In genomic region chr4:31404840-31405714, GRCm38 (mm10) we compare ENCODE assay signal across 7 mouse cellular contexts.
DNase-seq lines count a peak whose midpoint lies in the region; ATAC-seq and TF ChIP-seq lines count a peak whose summit lies in the region.

No protein-coding gene starts in this region.

- no peaks in the 10 kb centered on the region for H3K36me3 ChIP-seq in heart, postnatal 0 days (replicated peaks; ENCODE audit: control insufficient read depth, insufficient read depth, low read length)
- H3K36me3 ChIP-seq in midbrain, embryonic 15.5 days (replicated peaks), result no peaks in the 10 kb centered on the region

- no peaks in the 10 kb centered on the region for H3K27me3 ChIP-seq in heart, postnatal 0 days (ENCODE audit: control insufficient read depth, insufficient read depth, low read length)
- no peaks in the 10 kb centered on the region for H3K27me3 ChIP-seq in midbrain, embryonic 15.5 days (replicated peaks)

- no peaks in the 10 kb centered on the region for H3K9me3 ChIP-seq in heart, postnatal 0 days (replicated peaks; ENCODE audit: control insufficient read depth, low read length)
- H3K9me3 ChIP-seq in midbrain, embryonic 15.5 days, result no peaks in the 10 kb centered on the region

- TF ChIP-seq CTCF in embryonic fibroblast, embryonic 13.5 days (IDR thresholded peaks at IDR 0.05; ENCODE audit: borderline replicate concordance, insufficient read depth, low read length), result no peak
- no peak for TF ChIP-seq CTCF in heart, postnatal 0 days (IDR thresholded peaks at IDR 0.05; ENCODE audit: low read depth)

- TF ChIP-seq EP300 in heart, postnatal 0 days (IDR thresholded peaks at IDR 0.05; ENCODE audit: low read depth), result no peak

- peak; percentile 16 to 41 for DNase-seq in layer of hippocampus, postnatal 10 days (ENCODE audit: low spot score in 2 of 2)
- no peak for DNase-seq in layer of hippocampus, postnatal 25 days (ENCODE audit: extremely low spot score in 1 of 2, low spot score in 1 of 2)
- DNase-seq in heart, postnatal 0 days (ENCODE audit: low spot score), result peak; percentile 56
- DNase-seq in layer of hippocampus, adult 9-11 months, result no peak
- no peak for DNase-seq in B cell, adult 2 months

- H3K9ac ChIP-seq in heart, postnatal 0 days (replicated peaks; ENCODE audit: low read depth, low read length), result no peak overlapping the region; the same call in 1 of the 2 replicates
- H3K9ac ChIP-seq in midbrain, embryonic 15.5 days, result no peak overlapping the region

- ATAC-seq in heart, postnatal 0 days (ENCODE audit: insufficient read depth, low read depth), result peak; percentile 69
- ATAC-seq in midbrain, embryonic 15.5 days (replicated peaks), result 0 out of 2 replicates have a peak, but pooled peaks have one; percentile 20

- no peak overlapping the region for H3K4me3 ChIP-seq in embryonic fibroblast, embryonic 13.5 days (ENCODE audit: insufficient read depth, low read length)
- H3K4me3 ChIP-seq in heart, postnatal 0 days (ENCODE audit: low read depth, low read length), result peak overlapping the region; percentile 24
- no peak overlapping the region for H3K4me3 ChIP-seq in midbrain, embryonic 15.5 days

- 13% methylated on average over 16 of the region's 16 CpGs for WGBS in heart, postnatal 0 days
- 64% methylated on average over 16 of the region's 16 CpGs for WGBS in midbrain, embryonic 15.5 days

- peaks cover 10% of the 10 kb centered on the region for H3K4me1 ChIP-seq in embryonic fibroblast, embryonic 13.5 days (ENCODE audit: control insufficient read depth, insufficient read depth, low read length)
- peaks cover 14% of the 10 kb centered on the region for H3K4me1 ChIP-seq in heart, postnatal 0 days (ENCODE audit: control insufficient read depth, insufficient read depth)
- H3K4me1 ChIP-seq in midbrain, embryonic 15.5 days, result peaks cover 4% of the 10 kb centered on the region

- H3K4me2 ChIP-seq in heart, postnatal 0 days (ENCODE audit: low read depth, low read length), result peak overlapping the region; percentile 56
- peak overlapping the region; percentile 8; the same call in 1 of the 2 replicates for H3K4me2 ChIP-seq in midbrain, embryonic 15.5 days

- TF ChIP-seq POLR2A in embryonic fibroblast, embryonic 13.5 days (IDR thresholded peaks at IDR 0.05; ENCODE audit: low read depth, low read length), result no peak

- H3K27ac ChIP-seq in embryonic fibroblast, embryonic 13.5 days (ENCODE audit: insufficient read depth, low read length), result peak overlapping the region; percentile 51
- H3K27ac ChIP-seq in heart, postnatal 0 days (ENCODE audit: low read depth), result 0 out of 2 replicates have a peak overlapping the region, but pooled peaks have one; percentile 26
- H3K27ac ChIP-seq in midbrain, embryonic 15.5 days, result no peak overlapping the region

Comparison
In these comparisons a context has a peak if more than half of its experiments do, and no peak if none do; other contexts are left out.
1. DNase-seq: peak in layer of hippocampus, postnatal 10 days (2 of 2) and heart, postnatal 0 days (single experiment); none in layer of hippocampus, postnatal 25 days (0 of 2), layer of hippocampus, adult 9-11 months (single experiment) and B cell, adult 2 months (0 of 2).